Mouse (Mus musculus) forebrain, embryonic 11.5 days (tissue): ENCODE data around the gene Psmc3ip. TPM values are rescaled to one million over a fixed set of nuclear protein-coding genes. Genes with fewer than 3 reads are reported as not detected.

Experiments used
- ATAC-seq: fragments of 200-750 bp; cut with Nextera tagmentation; replicated peaks from 2 replicates; pipeline ENCODE4 v1.8.0; 2017; ENCODE audit warnings: moderate TSS enrichment; ENCODE audit not compliant: low FRiP score
- DNase-seq: peaks from one replicate; pipeline ENCODE4 v3.0.0-alpha.2; 2017; ENCODE audit warnings: low spot score
- H3K27ac ChIP-seq: fragments of 300-500 bp; sonication (generic); 2 replicates; pipeline ENCODE4 v1.5.1; 2014; ENCODE audit warnings: low read depth, low read length
- H3K27me3 ChIP-seq: fragments of 300-500 bp; sonication (generic); 2 replicates; pipeline ENCODE4 v1.6.1; 2014; ENCODE audit warnings: mild to moderate bottlenecking, low read length, mixed read lengths; ENCODE audit not compliant: control insufficient read depth, insufficient read depth
- H3K36me3 ChIP-seq: fragments of 300-500 bp; sonication (generic); 2 replicates; pipeline ENCODE4 v1.6.1; 2014; ENCODE audit warnings: mild to moderate bottlenecking, low read length, moderate library complexity, mixed read lengths; ENCODE audit not compliant: control insufficient read depth, insufficient read depth
- H3K4me1 ChIP-seq: fragments of 300-500 bp; sonication (generic); replicated peaks from 2 replicates; pipeline ENCODE4 v1.6.1; 2014; ENCODE audit warnings: low read length, mixed read lengths; ENCODE audit not compliant: control insufficient read depth, insufficient read depth
- H3K4me2 ChIP-seq: fragments of 300-500 bp; sonication (generic); 2 replicates; pipeline ENCODE4 v1.6.1; 2014; ENCODE audit warnings: low read depth, mild to moderate bottlenecking, low read length, moderate library complexity, mixed read lengths; ENCODE audit not compliant: severe bottlenecking
- H3K4me3 ChIP-seq: fragments of 300-500 bp; sonication (generic); 2 replicates; pipeline ENCODE4 v1.5.1; 2014; ENCODE audit warnings: low read depth, low read length
- H3K9ac ChIP-seq: fragments of 300-500 bp; sonication (generic); 2 replicates; pipeline ENCODE4 v1.6.1; 2014; ENCODE audit warnings: low read length
- H3K9me3 ChIP-seq: fragments of 300-500 bp; sonication (generic); 2 replicates; pipeline ENCODE4 v1.6.1; 2016; ENCODE audit warnings: low read length, mixed read lengths; ENCODE audit not compliant: control insufficient read depth
- WGBS: fragments of 180-500 bp; shearing (Covaris S2); extraction: QIAGEN DNeasy Blood & Tissue Kit; methylation state at CpG from one replicate; pipeline ENCODE4 v1.1.7; 2014; 5-methylcytosine and 5-hydroxymethylcytosine counted together
- polyA plus RNA-seq: library from polyadenylated mRNA; unstranded; fragments of >200 nt; fragmentation: Nextera tagmentation; extraction: Ambion mirVana; gene quantifications from 2 replicates; pipeline ENCODE4 v1.2.1, GENCODE M21; 2014

Psmc3ip gene
- polyA plus RNA-seq, 1 experiment from 2014 or later: 74.1 TPM

DNA sequence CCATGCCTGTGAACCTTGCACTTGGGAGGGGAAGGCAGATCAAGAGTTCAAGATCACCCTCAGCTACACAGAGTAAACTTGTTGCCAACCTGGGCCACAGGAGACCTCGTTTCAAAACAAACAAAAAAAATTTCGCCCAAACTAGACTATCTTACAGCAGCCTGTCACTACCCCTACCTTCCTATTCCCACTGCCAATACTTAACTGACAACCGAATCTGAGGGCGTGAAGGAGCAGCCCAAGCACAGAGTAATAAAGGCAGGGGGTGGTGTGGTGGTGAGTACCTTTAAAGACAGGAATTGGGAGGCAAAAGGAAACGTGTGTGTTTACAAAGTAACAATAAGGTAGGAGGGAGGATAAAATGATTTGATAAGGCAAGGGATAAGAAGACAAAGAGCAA is 15.5 kb upstream of the Psmc3ip start:
- no peak overlapping the region for H3K4me2 ChIP-seq
- ATAC-seq (no peak), DNase-seq (no peak)
- no peaks in the 10 kb centered on the region for H3K36me3 ChIP-seq
- no peak overlapping the region for H3K27ac ChIP-seq
- peaks cover 2% of the 10 kb centered on the region; the same call in 1 of the 2 replicates for H3K4me1 ChIP-seq
- H3K27me3 ChIP-seq: no peaks in the 10 kb centered on the region
- WGBS: 76% methylated on average over 5 of the region's 5 CpGs
- no peaks in the 10 kb centered on the region for H3K9me3 ChIP-seq
- H3K4me3 ChIP-seq: no peak overlapping the region
- H3K9ac ChIP-seq: no peak overlapping the region

DNA sequence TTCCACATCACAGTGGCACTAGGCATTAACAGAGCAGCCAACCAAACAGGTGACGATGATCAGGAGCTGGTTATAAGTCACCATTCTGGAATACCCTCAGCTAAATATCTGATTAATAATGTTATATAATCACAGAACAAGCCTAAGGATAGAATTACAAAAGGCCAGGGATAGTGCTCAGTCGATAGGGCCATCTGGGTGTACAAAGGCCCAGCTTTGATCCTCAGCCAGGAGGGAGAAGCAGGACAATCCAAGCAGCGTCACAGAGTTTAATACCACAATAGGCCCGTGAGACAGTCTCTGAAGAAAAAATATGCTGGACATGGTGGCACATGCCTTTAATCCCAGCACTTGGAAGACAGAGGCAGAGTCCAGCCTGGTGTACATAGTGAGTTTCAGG is 14.1 kb upstream of the Psmc3ip start:
- WGBS: 84% methylated on average over 4 of the region's 4 CpGs
- Histone ChIP-seq H3K27me3 (no peaks in the 10 kb centered on the region), H3K9ac (no peak overlapping the region), H3K4me2 (no peak overlapping the region), H3K4me3 (no peak overlapping the region), H3K9me3 (no peaks in the 10 kb centered on the region), H3K27ac (no peak overlapping the region), H3K4me1 (no peaks in the 10 kb centered on the region), H3K36me3 (no peaks in the 10 kb centered on the region)
- no peak for ATAC-seq
- no peak for DNase-seq

DNA sequence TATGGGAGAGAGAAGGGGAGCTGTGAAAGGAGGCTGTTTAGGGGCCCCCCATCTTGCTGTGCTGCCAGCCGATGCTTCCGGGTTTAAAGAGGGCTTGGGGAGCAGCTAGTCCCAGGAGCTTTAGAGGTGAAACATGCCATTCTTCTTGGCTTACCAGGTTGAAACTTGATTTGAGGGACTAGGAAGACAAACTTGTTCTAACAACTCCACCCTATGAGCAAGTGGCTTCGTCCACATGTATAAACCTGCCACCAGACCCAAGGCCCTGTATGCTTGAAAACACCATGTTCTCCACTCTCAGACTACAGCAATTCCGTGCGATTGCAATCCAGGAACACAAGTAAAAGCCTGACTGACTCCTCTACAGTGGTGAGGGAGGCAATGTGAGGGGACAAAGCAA is 7.8 kb upstream of the Psmc3ip start:
- Histone ChIP-seq H3K36me3 (peaks cover 3% of the 10 kb centered on the region), H3K4me2 (no peak overlapping the region), H3K27ac (no peak overlapping the region), H3K27me3 (no peaks in the 10 kb centered on the region), H3K4me1 (no peaks in the 10 kb centered on the region), H3K9ac (no peak overlapping the region), H3K9me3 (no peaks in the 10 kb centered on the region), H3K4me3 (no peak overlapping the region)
- no peak for ATAC-seq
- DNase-seq: no peak
- WGBS: 93% methylated on average over 5 of the region's 5 CpGs

DNA sequence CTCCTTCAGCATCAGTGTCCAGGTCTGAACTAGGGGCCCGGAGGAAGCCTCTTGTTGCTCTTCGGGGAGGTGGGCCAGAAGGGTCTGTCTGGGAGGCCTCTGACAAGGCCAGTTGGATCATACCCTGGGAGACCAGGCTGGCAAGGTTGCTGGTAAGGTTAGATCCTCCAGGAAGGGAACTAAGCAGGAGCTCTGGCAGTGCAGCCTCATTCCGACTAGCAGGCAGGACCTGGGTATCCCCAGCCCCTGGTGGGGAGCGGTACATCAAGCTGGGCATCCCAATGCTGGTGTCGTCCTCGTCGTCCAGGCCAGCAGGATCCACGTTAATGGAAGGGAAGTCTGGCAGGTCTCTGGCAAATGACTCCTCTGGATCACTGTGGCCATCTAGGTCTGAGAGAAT is 3.0 kb upstream of the Psmc3ip start:
- Histone ChIP-seq H3K9ac (no peak overlapping the region), H3K4me1 (no peaks in the 10 kb centered on the region), H3K27ac (no peak overlapping the region), H3K36me3 (peaks cover 5% of the 10 kb centered on the region), H3K4me2 (no peak overlapping the region), H3K9me3 (no peaks in the 10 kb centered on the region), H3K4me3 (no peak overlapping the region), H3K27me3 (no peaks in the 10 kb centered on the region)
- DNase-seq (no peak), ATAC-seq (no peak)
- WGBS: 94% methylated on average over 8 of the region's 8 CpGs

DNA sequence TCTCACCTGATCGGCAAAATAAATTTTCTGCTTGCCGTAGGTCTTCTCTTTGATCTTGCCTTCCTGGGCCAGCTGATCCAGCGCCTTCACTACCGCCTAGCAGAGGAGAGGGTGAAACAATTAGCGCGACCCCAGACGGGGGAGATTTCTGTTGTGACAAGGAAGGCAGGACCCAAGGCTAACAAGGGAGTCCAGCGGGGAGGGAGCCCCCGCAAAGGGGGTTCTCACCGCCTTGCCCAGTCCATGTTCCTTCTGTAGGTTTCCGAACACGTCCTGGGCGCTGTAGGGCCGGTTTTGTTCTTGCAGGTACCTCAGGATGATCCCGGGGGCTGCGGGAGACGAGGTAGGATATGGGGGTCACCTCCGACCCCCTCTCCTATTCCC is 314 bp downstream of the Psmc3ip start:
- H3K27me3 ChIP-seq: no peaks in the 10 kb centered on the region
- peak overlapping the region; percentile 89 for H3K9ac ChIP-seq
- peak overlapping the region; percentile 80; the same call in 1 of the 2 replicates for H3K27ac ChIP-seq
- ATAC-seq (no peak; the same call in 1 of the 2 replicates), DNase-seq (no peak)
- peak overlapping the region; percentile 89 for H3K4me2 ChIP-seq
- peak overlapping the region; percentile 70 for H3K4me3 ChIP-seq
- WGBS: 1% methylated on average over 18 of the region's 18 CpGs
- no peaks in the 10 kb centered on the region for H3K4me1 ChIP-seq
- H3K9me3 ChIP-seq: no peaks in the 10 kb centered on the region
- H3K36me3 ChIP-seq: peaks cover 17% of the 10 kb centered on the region

DNA sequence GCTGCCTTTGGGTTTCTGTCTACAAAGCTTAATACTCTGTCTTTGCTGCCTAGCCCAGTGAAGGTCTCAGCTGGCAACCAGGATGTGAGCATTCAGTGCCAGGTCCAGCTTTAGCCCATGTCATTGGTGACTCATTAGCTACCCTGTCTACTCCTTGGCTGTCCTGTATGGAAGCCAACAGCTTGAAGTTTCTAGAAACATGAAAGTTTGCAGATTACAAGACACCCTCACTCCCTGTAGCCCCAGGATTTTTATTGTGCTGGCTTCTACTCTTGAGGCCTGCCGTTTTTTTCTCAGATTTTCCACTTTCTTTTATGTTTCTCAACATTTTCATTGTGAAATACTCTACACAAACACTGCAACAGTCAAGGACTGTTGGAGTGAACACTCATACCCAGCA is 5.3 kb downstream of the Psmc3ip start:
- ATAC-seq (no peak), DNase-seq (no peak)
- no peak overlapping the region for H3K4me3 ChIP-seq
- no peaks in the 10 kb centered on the region for H3K27me3 ChIP-seq
- WGBS: 78% methylated on average over 1 of the region's 1 CpGs
- no peak overlapping the region for H3K27ac ChIP-seq
- peaks cover 15% of the 10 kb centered on the region for H3K36me3 ChIP-seq
- peaks cover 16% of the 10 kb centered on the region for H3K4me1 ChIP-seq
- H3K4me2 ChIP-seq: no peak overlapping the region
- no peaks in the 10 kb centered on the region for H3K9me3 ChIP-seq
- H3K9ac ChIP-seq: no peak overlapping the region

DNA sequence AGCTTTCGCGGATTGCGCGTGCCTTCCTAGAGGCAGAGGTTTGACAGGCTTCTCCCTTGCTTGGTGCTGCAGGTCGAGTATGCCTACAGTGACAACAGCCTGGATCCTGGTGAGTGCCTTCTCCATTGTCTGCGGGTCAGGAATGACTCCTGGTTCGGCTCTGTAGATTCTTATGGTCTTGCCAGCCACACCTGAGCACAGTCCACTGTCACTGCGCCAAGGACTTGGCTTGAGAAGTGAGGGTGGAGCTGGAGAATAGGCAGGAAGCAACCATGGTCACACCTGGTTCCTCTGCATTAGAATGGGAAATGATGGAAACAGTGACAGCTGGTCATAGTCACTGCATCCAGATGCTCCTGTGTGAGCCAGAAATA is 7.6 kb downstream of the Psmc3ip start:
- 8% methylated on average over 8 of the region's 8 CpGs for WGBS
- Histone ChIP-seq H3K27me3 (no peaks in the 10 kb centered on the region), H3K9ac (peak overlapping the region; percentile 74), H3K4me1 (peaks cover 21% of the 10 kb centered on the region), H3K4me2 (peak overlapping the region; percentile 93), H3K36me3 (peaks cover 14% of the 10 kb centered on the region), H3K4me3 (peak overlapping the region; percentile 83), H3K27ac (no peak overlapping the region; the same call in 1 of the 2 replicates), H3K9me3 (no peaks in the 10 kb centered on the region)
- DNase-seq: no peak
- ATAC-seq: no peak

DNA sequence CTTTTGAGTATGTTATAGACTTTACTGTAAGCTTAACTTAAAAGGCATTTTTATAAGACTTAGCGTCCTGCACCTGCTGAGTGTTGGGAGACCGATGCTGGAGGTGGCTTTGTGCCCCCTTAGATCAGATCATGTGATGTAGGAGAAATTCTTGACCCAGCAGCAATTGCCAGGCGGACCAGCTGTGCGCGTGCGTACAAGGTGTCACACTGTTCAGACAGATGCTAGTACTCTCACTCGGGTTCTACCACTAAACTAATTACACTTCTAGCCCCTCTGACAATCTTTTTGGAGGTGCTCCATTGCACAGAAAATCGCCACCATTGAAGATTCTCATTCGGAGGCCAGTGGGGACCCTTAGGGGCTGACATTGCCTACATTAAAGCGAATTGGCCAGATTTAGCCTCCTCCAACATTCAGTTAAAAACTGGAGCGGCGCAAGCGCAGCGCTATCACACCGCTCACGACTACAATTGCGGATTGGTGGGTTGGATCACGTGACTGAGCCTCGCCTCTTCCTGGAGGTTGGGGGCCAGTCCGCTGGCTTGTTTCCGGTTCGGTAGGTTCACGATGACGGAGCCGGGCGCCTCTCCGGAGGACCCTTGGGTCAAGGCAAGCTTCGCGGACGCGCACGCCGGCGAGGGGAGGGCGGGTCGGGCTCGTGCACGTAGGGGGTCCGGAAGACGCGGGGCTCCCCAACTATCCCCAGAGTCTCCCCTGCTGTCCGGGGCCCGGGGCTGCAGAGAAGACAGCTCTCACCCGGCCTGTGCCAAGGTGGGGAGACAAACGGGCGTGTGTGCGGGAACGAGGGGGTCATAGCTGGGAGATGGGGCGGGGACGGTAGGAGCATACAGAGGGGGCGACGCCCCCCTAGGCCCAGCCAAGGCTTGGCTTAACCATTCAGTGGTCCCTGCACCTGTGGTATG is 8.2 kb downstream of the Psmc3ip start, which contains the start of gene Mlx:
Gene Mlx, plus strand, starts transcription at position 522 of the 926 bp plus-strand sequence.
- ATAC-seq (peak; percentile 81), DNase-seq (peak; percentile 93)
- Histone ChIP-seq H3K27ac (peak within 1 kb of the TSS; percentile 68), H3K4me3 (peak within 1 kb of the TSS; percentile 83), H3K9me3 (no peaks in the 10 kb centered on the region), H3K27me3 (no peaks in the 10 kb centered on the region), H3K9ac (peak within 1 kb of the TSS; percentile 74), H3K4me1 (peaks cover 21% of the 10 kb centered on the region), H3K4me2 (peak within 1 kb of the TSS; percentile 93), H3K36me3 (peaks cover 7% of the 10 kb centered on the region; the same call in 1 of the 2 replicates)
- WGBS: 1% methylated on average over 51 of the region's 52 CpGs
